Mouse (Mus musculus) neutrophil, adult 5-6 weeks (primary cell): Measurements from ENCODE around the gene Creld2. TPM values are rescaled to one million over a fixed set of nuclear protein-coding genes. Genes with fewer than 3 reads are reported as not detected.
"Not testable (repeated sequence)": the region's sequence is repeated elsewhere in the genome, so short reads cannot be mapped to it uniquely, and the experiment has no call there.

Experiments used
- ATAC-seq: fragments of 151-379, 151-347 bp; 2 replicates; pipeline ENCODE4 v1.8.0; 2017; ENCODE audit warnings: mild to moderate bottlenecking, moderate TSS enrichment; ENCODE audit not compliant: insufficient number of reproducible peaks, poor library complexity, low FRiP score, severe bottlenecking; ENCODE audit errors: extremely low read depth
- total RNA-seq: library from RNA; stranded (forward); fragments of 200-1000 nt; gene quantifications from 2 replicates; pipeline ENCODE4 v1.2.3, GENCODE M21; 2017

Creld2 gene
- total RNA-seq, result 30.3 and 31.9 TPM in 2 replicates

DNA sequence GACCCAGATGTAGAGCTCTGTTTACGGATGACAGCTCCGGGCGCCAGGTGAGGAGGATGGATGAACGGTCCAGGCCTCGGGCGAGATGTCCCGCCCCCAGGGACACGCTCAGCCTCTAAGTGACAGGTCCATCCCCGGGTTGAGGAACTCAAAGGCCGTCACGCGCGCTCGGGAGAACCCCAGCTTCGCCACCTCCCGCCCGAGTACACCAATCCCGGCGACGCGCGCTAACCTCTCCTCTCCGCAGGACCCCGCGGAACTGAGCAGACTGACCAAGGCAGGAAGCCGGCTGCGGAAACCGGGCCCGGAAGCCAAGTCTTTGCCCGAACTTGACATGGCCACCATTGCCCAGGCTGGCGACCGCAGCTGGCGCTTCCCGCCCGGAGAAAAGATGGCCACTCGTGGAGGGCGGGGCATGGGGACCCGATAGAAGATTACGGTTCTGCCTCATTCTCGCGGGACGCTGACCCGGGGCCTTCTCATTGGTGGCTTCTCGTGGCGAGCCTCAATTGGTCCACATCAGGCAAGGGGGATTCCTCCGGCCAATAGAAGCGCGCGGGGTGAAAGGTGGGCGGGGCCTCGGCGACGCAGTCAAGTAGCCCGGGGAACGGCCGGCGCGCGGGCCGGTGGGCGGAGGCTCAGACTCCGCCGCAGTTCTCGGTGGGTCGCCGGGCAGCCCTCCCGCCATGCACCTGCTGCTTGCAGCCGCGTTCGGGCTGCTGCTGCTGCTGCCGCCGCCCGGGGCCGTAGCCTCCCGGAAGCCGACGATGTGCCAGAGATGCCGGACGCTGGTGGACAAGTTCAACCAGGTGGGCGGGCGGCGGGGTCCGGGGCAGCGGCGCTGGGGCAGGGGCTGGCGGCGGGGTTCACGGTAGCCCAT is at the start of gene Creld2, which contains the start of gene Alg12:
Creld2 (plus strand) TSS at position 621 of the 880 bp plus-strand sequence.
Alg12 (minus strand) TSS at position 293 of the 880 bp plus-strand sequence.
- ATAC-seq, result peak; percentile 95

DNA sequence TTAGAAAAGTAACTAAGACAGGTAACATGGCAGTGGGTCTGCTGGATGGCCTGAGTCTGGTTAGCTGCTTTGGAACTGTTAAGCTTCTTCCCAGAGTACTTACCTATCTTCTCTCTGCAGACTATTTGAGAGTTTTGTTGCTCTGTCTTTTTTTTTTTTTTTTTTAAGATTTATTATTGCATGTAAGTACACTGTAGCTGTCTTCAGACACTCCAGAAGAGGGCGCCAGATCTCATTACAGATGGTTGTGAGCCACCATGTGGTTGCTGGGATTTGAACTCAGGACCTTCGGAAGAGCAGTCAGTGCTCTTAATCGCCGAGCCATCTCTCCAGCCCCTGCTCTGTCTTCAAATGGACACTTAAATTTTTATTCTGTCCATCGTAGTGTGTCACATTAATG is 44.8 kb upstream of the Creld2 start:
- not testable (repeated sequence) for ATAC-seq

DNA sequence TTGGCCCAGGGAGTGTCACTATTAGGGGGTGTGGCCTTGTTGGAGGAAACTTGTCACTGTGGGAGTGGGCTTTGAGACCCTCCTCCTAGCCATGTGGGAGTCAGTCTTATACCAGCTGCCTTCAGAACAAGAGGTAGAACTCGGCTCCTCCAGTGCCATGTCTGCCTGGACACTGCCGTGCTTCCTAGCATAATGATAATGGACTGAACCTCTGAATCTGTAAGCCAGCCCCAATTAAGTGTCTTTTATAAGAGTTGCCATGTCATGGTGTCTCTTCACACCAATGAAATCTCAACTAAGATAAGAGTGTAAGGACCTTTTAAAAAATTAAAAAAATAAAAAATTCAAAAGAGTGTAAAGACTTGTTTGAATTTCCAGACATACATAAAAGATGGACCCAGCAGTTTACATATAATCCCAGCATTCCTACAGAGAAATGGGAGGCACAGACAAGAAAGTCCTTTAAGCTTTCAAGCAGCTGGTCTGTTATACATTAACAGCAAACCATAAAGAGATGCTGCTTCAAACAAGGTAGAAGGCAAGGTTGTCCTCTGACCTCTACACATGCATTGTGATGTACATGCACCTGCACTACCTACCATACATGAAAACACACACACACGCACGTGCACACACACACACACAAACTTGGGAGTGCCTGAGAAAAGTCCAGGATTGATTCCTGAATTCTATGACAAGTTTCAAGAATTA is 27.2 kb upstream of the Creld2 start:
- no peak for ATAC-seq

DNA sequence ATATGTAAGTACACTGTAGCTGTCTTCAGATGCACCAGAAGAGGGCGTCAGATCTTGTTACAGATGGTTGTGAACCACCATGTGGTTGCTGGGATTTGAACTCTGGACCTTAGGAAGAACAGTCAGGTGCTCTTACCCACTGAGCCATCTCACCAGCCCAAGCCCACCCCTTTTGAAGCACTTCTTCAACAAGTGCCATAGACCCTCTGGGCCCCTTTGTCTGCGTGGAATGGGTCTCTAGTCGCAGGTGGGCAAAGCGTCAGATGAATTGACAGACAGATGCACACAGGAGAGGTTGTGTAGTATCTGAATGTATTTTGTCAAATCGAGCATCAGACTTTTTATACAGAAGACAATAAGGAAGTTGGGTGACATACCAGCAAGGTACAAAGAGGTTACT is 24.7 kb upstream of the Creld2 start:
- ATAC-seq, result not testable (repeated sequence)

DNA sequence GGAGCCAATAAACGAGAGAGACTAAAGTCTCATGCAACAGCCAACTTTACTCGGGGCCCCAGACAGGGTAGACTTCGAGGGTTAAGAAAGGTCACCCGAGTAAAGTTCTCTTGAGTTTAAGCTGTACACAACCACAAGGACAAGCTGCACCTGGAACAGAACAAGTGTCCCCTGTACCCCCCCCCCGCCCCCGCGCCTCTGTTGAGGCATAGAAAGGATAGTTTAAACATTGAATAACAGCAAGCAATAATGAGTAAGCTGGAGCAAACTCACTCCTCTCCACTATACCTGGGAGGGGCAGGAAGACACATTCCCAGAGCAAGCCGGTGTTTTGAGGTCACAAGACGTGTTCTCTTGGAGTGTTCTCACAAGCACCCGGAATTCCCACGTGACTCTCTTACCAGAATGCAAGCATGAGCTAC is 19.5 kb upstream of the Creld2 start:
- ATAC-seq, result no peak

DNA sequence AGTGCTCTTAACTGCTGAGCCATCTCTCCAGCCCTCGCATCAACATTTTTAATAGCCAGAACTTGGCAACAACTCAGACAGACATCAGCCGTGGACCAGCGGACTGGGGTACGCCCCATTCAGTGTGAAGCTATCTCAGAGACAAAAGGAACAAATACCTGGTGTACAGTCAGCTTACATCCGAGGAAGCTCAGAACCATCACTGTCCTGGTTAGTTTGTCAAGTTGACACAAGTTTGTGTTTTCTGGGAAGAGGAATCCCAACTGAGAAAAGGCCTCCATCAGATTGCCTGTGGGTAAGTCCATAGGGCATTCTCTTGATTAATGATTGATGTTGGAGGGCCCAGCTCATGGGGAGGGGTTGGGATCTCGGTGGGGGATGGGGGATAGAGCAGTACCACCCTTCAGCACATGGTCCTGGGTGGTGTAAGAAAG is 18.5 kb upstream of the Creld2 start:
- no peak for ATAC-seq

DNA sequence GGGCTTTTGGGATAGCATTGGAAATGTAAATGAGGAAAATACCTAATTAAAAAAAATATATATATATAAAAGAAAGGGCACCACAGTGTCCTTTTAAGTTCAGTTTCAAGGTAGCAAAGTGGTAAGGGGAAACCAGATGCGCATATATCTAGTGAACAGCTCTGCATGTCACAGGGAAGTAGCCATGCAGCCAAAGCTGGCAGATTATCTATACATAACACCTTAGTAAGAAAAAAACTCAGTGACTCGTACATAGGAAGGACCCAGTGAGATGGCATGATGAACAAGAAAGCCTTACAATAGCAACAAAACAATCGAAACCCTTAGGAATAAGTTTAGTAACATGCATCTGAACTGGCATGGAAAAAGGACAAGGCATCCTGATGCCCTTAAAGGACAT is 17.5 kb upstream of the Creld2 start:
- no peak for ATAC-seq

DNA sequence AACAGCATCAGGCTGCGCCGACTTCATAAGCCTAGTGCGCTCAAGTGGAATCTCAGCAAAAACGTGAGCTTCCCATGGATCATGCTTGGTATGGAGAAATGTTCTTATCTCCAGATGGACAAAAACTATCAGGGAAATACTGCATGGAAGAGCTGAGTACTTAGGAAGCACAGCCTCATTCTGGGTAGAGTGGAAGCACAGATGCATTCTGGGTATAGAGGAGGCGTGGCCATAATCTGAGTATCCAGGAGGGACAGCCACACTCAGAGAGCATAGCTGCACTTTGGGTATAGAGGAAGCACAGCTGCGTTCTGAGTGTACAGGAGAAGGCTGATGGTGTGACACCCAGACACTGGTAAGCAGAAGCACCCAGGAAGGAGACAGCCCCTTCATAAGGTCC is 17.1 kb upstream of the Creld2 start:
- no peak for ATAC-seq

DNA sequence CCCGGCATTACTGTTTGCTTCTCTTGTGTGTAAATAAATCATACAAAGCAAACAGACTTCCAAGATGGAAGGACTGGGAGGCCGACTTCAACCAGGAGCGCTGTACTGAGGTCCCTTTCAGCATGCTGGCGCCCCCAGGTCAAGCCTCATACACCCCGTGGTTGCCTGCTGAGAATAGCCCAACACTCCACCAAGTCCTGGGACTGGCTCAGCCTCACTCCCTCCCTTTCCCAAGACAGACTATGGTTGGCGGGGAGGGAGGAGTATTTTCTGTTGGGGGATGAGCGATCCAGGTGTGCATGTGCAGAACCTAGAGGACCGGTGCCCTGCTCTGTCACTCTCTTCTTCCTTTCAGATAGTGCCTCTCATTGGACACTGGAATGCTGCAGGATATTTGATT is 11.3 kb upstream of the Creld2 start:
- ATAC-seq, result no peak

DNA sequence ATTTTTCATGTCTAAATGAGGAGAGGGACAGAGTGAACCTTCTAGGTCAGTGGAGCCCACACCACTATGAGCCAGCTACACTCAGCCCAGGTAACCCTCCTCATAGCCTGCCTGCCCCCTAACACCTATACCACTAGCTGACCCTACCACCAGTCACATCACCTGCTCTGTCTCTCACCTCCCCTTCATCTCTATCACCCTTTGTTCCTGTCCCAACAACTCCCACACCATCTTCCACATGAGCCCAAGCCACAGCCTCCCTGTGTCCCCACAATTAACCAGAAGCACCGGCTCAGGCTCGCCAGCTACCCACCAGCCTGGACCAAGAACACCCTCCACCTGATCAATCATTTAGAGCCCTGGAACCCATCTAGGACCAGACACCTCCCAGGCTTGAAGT is 9.1 kb upstream of the Creld2 start:
- ATAC-seq, result no peak

DNA sequence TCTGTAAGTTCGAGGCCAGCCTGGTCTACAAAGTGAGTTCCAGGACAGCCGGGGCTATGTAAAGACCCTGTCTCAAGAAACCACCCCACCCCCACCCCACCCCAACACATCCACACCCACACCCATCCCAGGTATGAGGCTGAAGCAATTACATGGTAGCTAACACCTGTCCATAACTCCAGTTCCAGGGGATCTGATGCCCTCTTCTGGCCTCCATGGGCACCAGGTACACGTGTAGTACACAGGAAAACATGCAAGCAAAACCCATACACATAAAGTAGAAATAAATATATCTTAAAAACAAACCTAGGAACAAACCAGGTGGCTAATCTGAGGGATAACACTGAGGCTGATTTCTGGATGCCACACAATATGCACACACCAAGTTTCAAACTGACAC is 6.2 kb upstream of the Creld2 start:
- no peak for ATAC-seq

DNA sequence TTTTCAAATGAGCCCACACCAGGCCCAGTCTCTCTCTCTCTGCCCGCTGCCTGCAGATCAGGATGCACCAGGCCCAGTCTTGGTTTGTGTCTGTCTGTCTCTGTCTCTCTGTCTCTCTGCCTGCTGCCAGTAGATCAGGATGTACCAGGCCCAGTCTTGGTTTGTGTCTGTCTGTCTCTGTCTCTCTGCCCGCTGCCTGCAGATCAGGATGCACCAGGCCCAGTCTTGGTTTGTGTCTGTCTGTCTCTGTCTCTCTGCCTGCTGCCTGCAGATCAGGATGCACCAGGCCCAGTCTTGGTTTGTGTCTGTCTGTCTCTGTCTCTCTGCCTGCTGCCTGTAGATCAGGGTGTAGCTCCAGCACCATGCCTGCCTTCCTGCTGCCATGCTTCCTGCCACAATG is 5.6 kb upstream of the Creld2 start:
- not testable (repeated sequence) for ATAC-seq

DNA sequence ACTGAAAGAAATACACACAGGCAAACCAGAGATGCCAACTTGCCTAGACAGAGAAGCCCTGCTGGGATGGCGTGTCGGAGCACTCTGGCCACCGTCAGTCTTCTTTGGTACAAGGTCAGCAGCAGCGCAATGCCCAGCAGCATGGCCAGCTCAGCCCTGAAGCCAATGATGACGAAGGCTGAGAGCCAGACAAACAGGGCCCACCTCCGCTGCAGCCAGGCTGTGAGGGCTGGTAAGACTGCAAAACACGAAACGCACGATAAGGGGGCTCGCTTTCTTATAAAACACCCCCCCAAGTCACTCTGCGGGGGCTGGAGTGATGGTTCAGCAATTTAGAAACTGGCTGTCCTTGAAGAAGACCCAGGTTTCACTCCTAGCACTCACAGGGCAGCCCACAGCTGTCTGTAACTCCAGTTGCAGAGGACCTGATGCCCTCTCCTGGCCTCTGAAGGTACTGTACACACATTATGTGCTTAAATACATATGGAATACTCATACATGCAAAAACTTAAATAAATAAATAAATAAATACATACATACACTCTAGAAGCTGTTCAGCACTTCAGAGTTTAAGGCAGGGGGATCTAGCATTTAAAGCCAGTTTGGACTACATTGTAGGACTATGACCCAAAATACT is 4.9 kb upstream of the Creld2 start:
- no peak for ATAC-seq

DNA sequence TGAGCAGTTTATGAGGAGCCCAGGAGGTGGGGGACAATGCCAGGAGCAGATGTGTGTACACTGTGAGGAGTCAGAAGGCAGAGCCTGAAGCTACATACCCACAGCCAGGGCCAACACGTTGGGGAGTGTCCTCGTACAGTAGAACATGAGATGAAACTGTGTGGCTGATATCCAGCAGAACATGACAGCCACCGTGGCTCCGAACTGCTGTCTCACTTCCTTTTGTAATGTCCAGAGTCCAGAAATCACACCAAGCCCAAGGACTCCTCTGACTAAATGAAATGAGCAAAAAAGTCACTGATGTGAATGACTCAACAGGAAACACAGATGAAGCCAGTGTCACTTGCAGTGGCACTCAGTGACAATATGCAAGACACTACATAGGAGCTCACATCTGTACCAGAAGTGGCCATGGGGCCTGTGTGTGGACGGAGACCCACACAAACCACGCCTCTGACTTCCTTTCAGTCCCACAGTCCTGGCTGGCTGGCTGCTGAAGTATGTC is 4.2 kb upstream of the Creld2 start:
- no peak for ATAC-seq

DNA sequence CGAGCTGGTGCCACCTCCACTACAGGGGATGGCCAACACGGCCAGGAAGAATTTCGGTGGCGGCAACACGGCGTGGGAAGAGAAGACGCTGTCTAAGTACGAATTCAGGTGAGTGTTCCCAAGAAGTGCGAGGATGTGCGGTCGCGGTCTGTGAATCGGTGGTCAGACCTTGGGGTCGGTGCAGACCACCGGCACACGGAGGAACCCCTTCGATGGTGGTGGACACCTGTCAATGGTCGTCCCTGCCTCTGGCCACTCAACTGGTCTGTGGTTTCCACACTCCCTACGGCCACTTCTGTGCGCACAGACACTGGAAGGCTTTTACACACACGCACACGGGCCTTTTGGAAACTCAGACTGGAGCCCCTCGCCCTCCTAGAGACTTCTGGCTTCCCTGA is 459 bp downstream of the Creld2 start:
- ATAC-seq, result no peak

DNA sequence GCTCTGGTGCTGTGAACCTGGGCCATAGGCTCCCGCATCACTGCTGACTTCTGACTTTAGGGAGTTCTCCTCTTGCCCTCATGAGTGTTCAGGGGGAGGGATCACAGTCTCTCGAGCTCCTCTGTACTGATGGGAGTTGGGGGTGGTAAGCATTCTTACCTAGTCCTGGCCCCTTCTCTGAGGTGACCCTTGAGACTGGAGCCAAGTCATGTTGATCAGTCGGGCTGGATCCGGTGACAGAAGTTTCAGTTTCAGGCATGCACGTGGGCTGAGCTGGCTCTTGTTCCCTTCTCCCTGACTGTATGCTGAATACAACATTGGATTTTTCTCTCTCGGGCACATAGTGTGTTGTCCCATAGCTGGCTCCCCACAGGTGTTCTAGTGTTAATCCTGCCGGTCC is 2.0 kb downstream of the Creld2 start:
- no peak for ATAC-seq

DNA sequence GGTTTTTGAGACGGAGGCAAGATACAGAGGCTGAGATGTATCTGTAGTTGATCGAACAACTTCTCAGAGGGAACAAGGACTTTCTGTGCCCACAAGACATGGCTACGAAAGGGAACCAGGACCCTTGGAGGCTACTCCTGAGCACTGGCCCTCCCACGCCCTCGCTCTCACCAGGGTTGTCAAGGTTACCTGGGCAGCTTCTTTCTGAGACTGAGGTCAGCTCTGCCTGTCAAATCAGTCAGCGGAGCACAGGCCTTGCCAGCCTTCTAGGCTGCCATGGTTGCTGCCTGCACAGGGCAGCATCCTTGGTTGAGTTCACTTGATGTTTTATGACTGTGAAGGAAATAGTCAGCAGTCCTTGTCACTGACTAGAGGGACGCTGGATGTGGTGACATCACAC is 3.1 kb downstream of the Creld2 start:
- no peak for ATAC-seq

DNA sequence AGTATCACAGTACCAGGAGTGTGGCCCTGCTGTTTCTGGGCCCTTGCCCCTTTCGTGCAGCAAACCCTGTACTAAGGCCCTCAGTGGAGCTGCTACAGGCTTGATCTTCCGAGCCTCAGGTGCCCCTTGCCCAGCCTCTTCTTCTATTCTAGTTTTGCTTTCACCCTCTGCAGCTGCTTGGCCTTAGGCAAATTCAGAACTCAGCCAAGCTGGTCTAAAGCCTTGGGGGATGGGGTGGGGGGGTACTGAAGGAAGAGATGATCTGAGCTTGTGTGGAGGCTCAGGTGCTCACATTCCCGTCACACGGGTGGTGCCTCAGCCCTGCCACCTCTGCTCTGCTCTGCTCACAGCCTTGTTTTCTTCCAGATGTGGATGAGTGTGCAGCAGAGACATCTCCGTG is 3.9 kb downstream of the Creld2 start:
- ATAC-seq, result no peak

DNA sequence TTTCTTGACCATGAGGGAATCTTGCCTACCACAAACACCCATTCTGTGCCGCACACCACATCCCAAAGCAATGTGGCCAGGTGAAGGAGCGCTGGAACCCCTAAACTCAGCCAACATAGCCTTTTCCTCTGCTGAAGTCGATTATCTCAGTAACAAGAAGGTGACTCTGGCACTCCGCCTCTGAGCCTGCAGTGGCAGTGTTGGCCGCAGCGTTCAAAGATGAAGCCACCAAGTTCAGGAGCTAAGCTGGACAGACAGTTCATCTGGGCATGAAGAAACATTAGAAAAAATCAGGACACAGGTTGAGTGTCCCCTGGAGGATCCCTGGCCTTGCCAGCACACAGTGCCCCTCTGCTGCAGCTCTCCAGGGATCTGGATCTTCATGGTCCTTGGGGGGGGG is 8.0 kb downstream of the Creld2 start:
- ATAC-seq, result no peak
